Mouse (Mus musculus) inflammation-experienced regulatory T-cells, adult 6 months (primary cell): ENCODE results near the gene Gm9611. TPM values are rescaled to one million over a fixed set of nuclear protein-coding genes. Genes with fewer than 3 reads are reported as not detected.
"Not testable (repeated sequence)": the region's sequence is repeated elsewhere in the genome, so short reads cannot be mapped to it uniquely, and the experiment has no call there.

Experiments
- ATAC-seq: one replicate; pipeline ENCODE4 v1.8.0; 2017
- polyA plus RNA-seq, 3 experiments: library from polyadenylated mRNA; unstranded; fragments of 100-300 nt; shearing (Covaris generic); gene quantifications; one replicate each; pipeline ENCODE4 v1.2.1; 2017

The Gm9611 gene
- not detected for polyA plus RNA-seq

DNA sequence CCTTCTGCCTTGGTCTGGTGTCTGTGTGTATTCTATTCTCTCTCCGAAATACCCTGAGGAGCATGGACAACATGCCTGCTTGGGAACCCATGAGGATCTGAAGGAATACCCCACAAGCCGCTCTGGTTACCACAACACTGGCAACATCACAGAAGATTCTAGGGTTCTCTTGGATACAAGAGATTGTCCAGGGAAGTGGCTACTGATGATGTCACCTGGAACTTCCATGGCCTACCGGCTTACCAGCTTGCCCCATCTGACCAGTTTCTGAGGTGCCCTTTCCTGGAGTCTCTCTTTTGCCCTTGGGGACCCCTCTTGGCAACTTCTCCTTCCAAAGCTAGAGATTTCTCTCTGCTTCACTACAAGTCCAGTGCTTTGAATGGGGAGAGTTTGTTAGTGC is at the start of gene Gm9611:
Gene Gm9611 (minus strand): TSS at position 101 of the 400 bp plus-strand sequence.
- not testable (repeated sequence) for ATAC-seq

GRCm38 (mm10) chr14:42309910-42310309 is 12.8 kb upstream of the Gm9611 start, which contains the start of gene Gm7995:
Gene Gm7995, plus strand, starts transcription at chr14:42310210.
- ATAC-seq: not testable (repeated sequence)

GRCm38 (mm10) chr14:42259948-42260347 is 37.2 kb downstream of the Gm9611 start, which contains the start of gene Gm17026:
Gene Gm17026, minus strand, starts transcription at chr14:42260048.
- ATAC-seq: not testable (repeated sequence)

Other genes with a start within 250 kb of the Gm9611 start
- not detected for gene Gm7951, start 180.0 kb downstream of the Gm9611 start, polyA plus RNA-seq
- gene Gm17027, start 134.7 kb downstream of the Gm9611 start, polyA plus RNA-seq: not detected
- not detected for gene Gm3573, start 106.6 kb downstream of the Gm9611 start, polyA plus RNA-seq
- not detected for gene Gm17026, start 37.3 kb downstream of the Gm9611 start, polyA plus RNA-seq
- gene Gm7995, start 12.9 kb upstream of the Gm9611 start, polyA plus RNA-seq: not detected
- gene Gm8005, start 142.3 kb upstream of the Gm9611 start, polyA plus RNA-seq: not detected
- gene Gm8011, start 166.5 kb upstream of the Gm9611 start, polyA plus RNA-seq: not detected
- gene Gm8020, start 205.0 kb upstream of the Gm9611 start, polyA plus RNA-seq: not detected
- gene Gm8024, start 226.9 kb upstream of the Gm9611 start, polyA plus RNA-seq: not detected